Mouse (Mus musculus) cortical plate, adult 2 months (tissue): ENCODE results near the gene Shisal1. TPM values are rescaled to one million over a fixed set of nuclear protein-coding genes. Genes with fewer than 3 reads are reported as not detected.
A peak's percentile ranks its signal among the peaks of the same experiment; 100 is the strongest.

Experiments
- H3K27ac ChIP-seq: fragments of 200-500 bp; 2 replicates; pipeline ENCODE4 v1.5.1; 2012; ENCODE audit warnings: low read length, control low read depth, inconsistent platforms; ENCODE audit not compliant: insufficient read depth
- H3K4me1 ChIP-seq: fragments of 200-500 bp; 2 replicates; pipeline ENCODE4 v1.6.1; 2011; ENCODE audit warnings: low read length; ENCODE audit not compliant: control insufficient read depth, insufficient read depth
- H3K4me3 ChIP-seq: fragments of 200-500 bp; 2 replicates; pipeline ENCODE4 v1.5.1; 2011; ENCODE audit warnings: mild to moderate bottlenecking, low read length, control low read depth; ENCODE audit not compliant: insufficient read depth
- CTCF ChIP-seq: fragments of 200-500 bp; IDR thresholded peaks from 2 replicates; pipeline ENCODE4 v1.5.1; 2011; ENCODE audit warnings: mild to moderate bottlenecking, control low read depth, low read length; ENCODE audit not compliant: insufficient read depth; ENCODE audit errors: extremely low read depth
- POLR2A ChIP-seq: fragments of 200-500 bp; IDR thresholded peaks from 2 replicates; pipeline ENCODE4 v1.6.1; 2011; ENCODE audit warnings: mild to moderate bottlenecking, low read length, control low read depth; ENCODE audit not compliant: insufficient read depth; ENCODE audit errors: extremely low read depth
- polyA plus RNA-seq: library from polyadenylated mRNA; depleted of rRNA; stranded (reverse); fragments of >200 nt; gene quantifications from 2 replicates; pipeline ENCODE4 v1.2.3, GENCODE M21; 2012; rRNA removed

The Shisal1 gene
- polyA plus RNA-seq, 1 experiment: 30.5 TPM

GRCm38 (mm10) chr15:84351915-84352844 is 94.7 kb downstream of the Shisal1 start:
- Histone ChIP-seq H3K4me1 (no peaks in the 10 kb centered on the region; the same call in 1 of the 2 replicates), H3K27ac (no peak overlapping the region), H3K4me3 (no peak overlapping the region)
- TF ChIP-seq POLR2A (no peak), CTCF (no peak)

GRCm38 (mm10) chr15:84351342-84351741 is 95.6 kb downstream of the Shisal1 start:
- TF ChIP-seq CTCF: no peak
- no peak for TF ChIP-seq POLR2A
- Histone ChIP-seq H3K4me1 (no peaks in the 10 kb centered on the region; the same call in 1 of the 2 replicates), H3K4me3 (no peak overlapping the region), H3K27ac (no peak overlapping the region)

GRCm38 (mm10) chr15:84349915-84350738 is 96.8 kb downstream of the Shisal1 start:
- H3K4me1 ChIP-seq: no peaks in the 10 kb centered on the region; the same call in 1 of the 2 replicates
- no peak overlapping the region for H3K27ac ChIP-seq
- no peak overlapping the region for H3K4me3 ChIP-seq
- TF ChIP-seq POLR2A: no peak

- Histone ChIP-seq H3K4me3 (no peak overlapping the region), H3K27ac (no peak overlapping the region), H3K4me1 (no peaks in the 10 kb centered on the region; the same call in 1 of the 2 replicates)
- 0 out of 2 replicates have a peak, but pooled peaks have one; percentile 3 for TF ChIP-seq CTCF
- no peak for TF ChIP-seq POLR2A
Measured at GRCm38 (mm10) chr15:84348769-84349168, 98.1 kb downstream of the Shisal1 start.

- Histone ChIP-seq H3K4me1 (peaks cover 5% of the 10 kb centered on the region; the same call in 1 of the 2 replicates), H3K4me3 (no peak overlapping the region)
- no peak for TF ChIP-seq CTCF
- no peak for TF ChIP-seq POLR2A
Measured at GRCm38 (mm10) chr15:84340926-84341325, 106.0 kb downstream of the Shisal1 start.

GRCm38 (mm10) chr15:84337599-84337998 is 109.3 kb downstream of the Shisal1 start:
- no peak for TF ChIP-seq POLR2A
- Histone ChIP-seq H3K4me3 (no peak overlapping the region), H3K4me1 (peaks cover 5% of the 10 kb centered on the region; the same call in 1 of the 2 replicates), H3K27ac (no peak overlapping the region)

More at GRCm38 (mm10) chr15:84340926-84341325, 106.0 kb downstream of the Shisal1 start:
- no peak overlapping the region for H3K27ac ChIP-seq

GRCm38 (mm10) chr15:84336281-84336817 is 110.5 kb downstream of the Shisal1 start:
- Histone ChIP-seq H3K27ac (no peak overlapping the region), H3K4me3 (no peak overlapping the region), H3K4me1 (peaks cover 5% of the 10 kb centered on the region; the same call in 1 of the 2 replicates)
- TF ChIP-seq POLR2A: no peak
- no peak for TF ChIP-seq CTCF

GRCm38 (mm10) chr15:84331066-84331612 is 115.8 kb downstream of the Shisal1 start:
- Histone ChIP-seq H3K27ac (no peak overlapping the region), H3K4me3 (no peak overlapping the region), H3K4me1 (peaks cover under 1% of the 10 kb centered on the region; the same call in 1 of the 2 replicates)
- no peak for TF ChIP-seq CTCF
- TF ChIP-seq POLR2A: no peak

GRCm38 (mm10) chr15:84329940-84330339 is 117.0 kb downstream of the Shisal1 start:
- no peak overlapping the region for H3K27ac ChIP-seq
- no peak overlapping the region for H3K4me3 ChIP-seq
- no peak for TF ChIP-seq CTCF
- TF ChIP-seq POLR2A: no peak

More at GRCm38 (mm10) chr15:84329940-84330339, 117.0 kb downstream of the Shisal1 start:
- no peaks in the 10 kb centered on the region for H3K4me1 ChIP-seq

Other genes with a start within 250 kb of the Shisal1 start
- gene Parvb, start 215.1 kb downstream of the Shisal1 start, polyA plus RNA-seq: 12.1 and 13.8 TPM in 2 replicates
- gene Parvg, start 123.1 kb downstream of the Shisal1 start, polyA plus RNA-seq: 5.6 and 7.1 TPM in 2 replicates
- gene Rtl6, start 110.7 kb upstream of the Shisal1 start, polyA plus RNA-seq: 34.6 and 36.9 TPM in 2 replicates
- 10.1 and 10.3 TPM in 2 replicates for gene Prr5, start 222.5 kb upstream of the Shisal1 start, polyA plus RNA-seq